Mouse (Mus musculus): Measurements from ENCODE around the gene Sfn. TPM values are rescaled to one million over a fixed set of nuclear protein-coding genes. Genes with fewer than 3 reads are reported as not detected.

Sfn gene
- total RNA-seq, 2 experiments from 2014 or later: 1.4 to 1.9 TPM

DNA sequence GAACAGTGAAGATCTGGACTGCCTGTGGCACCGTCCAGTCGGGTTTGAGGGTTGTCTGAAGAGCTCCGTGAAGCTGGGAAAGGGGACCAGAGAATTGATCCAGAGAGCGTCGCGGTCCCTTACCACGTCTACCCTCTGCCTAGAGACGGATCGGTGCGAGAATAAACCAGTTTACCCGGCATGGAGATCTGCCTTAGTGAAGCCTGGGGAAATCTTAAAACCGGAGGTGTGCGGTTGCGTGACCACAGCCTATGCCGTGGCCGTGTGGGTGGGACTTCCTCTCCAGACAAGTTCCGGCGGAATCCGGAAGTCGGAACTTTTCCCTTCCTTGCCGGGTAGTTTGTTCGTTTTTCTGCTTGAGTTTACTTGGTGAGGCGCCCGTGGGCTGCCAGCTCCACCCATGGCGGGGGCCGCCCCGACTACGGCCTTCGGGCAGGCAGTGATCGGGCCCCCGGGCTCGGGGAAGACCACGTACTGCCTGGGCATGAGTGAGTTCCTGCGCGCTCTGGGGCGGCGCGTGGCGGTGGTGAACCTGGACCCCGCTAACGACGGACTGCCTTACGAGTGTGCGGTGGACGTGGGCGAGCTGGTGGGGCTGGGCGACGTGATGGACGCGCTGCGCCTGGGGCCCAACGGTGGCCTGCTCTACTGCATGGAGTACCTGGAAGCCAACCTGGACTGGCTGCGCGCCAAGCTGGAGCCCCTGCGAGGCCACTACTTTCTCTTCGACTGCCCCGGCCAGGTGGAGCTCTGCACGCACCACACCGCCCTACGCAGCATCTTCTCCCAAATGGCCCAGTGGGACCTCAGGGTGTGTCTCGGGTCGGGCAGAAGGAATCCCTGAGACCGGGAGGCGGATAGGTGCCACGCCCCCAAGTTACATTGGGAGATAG lies 17.7 kb downstream of the Sfn start, which contains the start of gene Gpn2:
Gene Gpn2, plus strand, starts transcription at position 304 of the 893 bp plus-strand sequence.
- DNase-seq (ENCODE audit: low spot score in 2 of 2): peak; percentile 66 to 75

DNA sequence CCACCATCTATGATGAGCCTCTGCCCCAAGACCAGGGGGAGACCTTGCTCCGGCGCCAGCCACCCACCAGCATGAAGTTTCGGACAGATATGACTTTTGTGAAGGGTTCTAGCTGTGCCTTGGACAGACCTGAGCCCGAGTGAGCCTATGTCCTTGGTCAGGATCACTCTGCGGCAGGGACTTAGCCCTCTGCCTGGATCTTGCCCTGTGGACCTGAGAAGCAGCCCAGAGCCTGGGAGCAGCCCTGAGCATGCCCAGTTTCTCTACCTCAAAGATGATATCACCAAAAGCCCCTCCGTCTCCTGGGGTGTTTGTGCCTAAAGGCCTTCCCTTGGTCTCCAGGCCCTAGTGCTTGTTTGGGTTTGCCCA lies 18.3 kb downstream of the Sfn start:
- no peak for DNase-seq (ENCODE audit: low spot score in 2 of 2)

DNA sequence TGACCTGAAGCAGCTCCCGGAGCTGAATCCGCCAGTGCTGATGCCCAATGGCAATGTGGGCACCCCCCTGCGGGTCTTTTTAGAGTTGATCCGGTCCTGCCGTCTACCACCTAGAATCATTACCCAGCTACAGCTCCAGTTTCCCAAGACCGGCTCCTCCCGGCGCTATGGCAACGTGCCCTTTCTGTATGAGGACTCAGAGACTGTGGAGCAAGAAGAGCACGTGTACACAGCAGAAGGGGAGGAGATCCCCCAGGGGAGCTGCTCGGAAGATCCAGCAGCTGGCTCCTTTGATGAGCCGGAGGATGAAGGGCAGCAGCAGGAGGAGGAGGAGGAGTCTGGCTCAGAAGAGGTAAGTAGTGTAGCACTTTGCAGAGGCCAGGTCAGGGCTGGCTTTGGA lies 24.0 kb downstream of the Sfn start:
- DNase-seq (ENCODE audit: low spot score in 2 of 2): no peak

DNA sequence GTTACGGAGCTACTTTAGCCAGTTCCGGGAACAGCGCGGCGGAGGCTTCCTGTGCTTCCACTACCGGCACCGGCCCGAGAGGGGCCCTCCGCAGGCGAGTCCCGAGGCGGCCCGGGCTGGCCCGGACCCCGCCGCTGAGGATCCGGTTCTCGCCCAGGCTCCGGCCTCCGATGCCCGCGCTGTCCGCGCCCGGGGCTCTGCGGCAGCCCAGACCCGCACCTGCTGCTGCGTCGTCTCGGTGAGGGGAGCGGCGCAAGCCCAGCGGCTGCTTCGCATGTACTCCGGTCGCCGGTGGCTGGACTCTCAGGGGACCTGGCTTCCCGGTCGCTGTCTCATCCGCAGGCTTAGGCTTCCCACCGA lies 27.1 kb downstream of the Sfn start:
- no peak for DNase-seq (ENCODE audit: low spot score in 2 of 2)

DNA sequence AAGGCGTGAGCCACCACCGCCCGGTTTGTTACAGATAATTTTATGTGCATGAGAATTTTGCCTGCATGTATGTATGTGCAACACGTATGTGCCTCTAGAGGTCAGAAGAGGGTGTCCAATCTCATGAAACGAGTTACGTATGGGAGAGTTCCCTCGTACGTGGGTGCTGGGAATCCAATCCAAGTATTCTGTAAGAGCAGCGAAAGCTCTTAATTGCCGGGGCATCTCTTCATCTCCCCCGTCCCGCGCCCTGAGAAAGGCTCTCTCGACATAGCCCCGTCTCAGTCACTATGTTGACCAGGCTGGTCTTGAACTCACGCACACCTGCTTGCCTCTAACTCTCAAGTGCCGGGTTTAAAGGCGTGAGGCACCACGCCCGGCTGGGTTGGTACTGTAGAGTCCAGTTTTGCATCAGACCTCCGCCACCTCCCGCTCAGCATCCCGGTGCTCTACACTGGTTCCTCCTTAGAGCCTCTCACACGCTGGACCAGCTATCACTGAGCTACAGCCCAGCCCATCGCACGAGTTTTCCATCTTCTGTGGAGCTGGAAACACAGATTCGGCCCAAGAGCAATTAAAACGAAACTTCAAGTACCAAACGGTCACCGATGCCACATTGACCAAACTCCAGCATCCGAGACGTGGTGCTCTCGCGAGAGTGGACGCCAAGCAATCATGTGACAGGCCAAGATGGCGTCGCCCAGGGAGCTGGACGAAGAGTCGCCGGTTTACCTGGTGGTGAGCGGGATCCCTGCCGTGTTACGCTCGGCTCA lies 27.7 kb downstream of the Sfn start, which contains the start of gene Gpatch3:
Gene Gpatch3, plus strand, starts transcription at position 676 of the 773 bp plus-strand sequence.
- peak; percentile 89 to 90 for DNase-seq (ENCODE audit: low spot score in 2 of 2)

DNA sequence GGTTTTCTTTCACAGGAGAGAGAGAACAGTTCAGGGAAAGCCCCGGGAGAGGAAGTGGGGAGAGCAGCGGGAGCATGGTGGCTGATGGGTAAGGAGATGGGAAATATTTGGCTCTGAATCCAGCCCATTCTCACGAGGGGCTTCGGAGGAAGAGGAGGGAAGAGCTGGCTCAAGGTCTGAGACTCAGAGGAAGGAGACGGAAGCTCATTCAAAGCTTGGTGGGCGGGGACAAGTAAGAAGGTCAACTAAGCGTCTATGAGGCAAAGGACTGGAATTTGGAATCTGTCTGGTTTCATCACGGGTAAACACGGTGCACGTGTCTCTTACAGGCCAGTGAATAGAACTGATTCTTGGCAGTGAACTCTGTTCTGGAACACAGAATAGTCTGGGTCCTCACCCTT lies 31.9 kb downstream of the Sfn start:
- peak in 1 of 2 experiments; percentile 50 for DNase-seq (ENCODE audit: low spot score in 2 of 2)

DNA sequence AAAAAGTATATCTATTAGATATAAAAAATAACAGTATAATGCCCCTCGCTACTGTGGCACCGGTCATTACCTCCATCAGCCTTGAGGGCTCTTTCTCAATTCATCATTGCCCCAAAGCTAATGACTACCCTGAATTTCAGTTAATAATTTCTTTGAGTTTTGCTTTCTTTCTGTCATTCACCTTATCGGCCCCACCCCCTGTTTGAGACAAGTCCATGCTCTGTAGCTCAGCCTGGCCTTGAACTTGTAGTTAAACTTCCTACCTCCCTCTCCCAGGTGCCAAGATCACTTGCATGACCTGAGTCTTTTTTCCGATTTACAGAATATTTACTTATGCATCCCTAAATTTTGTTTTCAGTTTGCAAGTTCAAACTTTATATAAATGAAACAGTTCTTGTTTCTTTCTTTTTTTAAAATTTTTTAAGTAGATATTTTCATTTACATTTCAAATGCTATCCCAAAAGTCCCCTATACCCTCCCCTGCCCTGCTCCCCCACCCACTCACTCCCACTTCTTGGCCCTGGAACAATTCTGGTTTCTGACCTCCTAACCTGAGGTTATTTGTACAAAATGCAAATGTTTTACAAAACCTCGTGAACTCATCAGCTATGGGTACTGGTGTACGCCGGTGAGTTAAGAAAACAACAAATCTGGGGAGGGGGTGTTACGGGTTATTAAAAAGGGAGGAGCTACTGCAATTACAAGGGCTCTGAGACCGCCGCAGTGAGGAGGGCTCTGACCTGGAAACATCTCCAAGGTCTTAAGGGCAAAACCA lies 32.5 kb downstream of the Sfn start:
- DNase-seq (ENCODE audit: low spot score in 2 of 2): no peak

DNA sequence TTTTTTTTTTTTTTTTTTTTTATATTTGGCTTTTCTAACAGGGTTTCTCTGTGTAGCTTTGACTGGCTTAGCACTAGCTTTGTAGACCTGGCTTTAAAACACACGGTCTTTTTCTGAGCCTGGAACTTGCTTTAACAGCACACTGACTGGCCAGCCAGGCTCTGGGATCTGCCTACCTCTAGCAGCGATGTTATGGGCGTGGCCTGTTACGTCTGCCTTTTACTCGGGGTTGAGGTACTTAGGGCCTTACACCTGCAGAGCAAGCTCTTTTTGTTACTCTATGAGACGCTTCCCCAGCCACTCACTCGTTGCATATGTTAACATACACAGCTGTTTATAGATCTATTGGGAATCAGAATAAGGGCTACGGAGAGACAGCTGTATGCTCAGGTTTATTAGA lies 34.7 kb downstream of the Sfn start:
- no peak for DNase-seq (ENCODE audit: low spot score in 2 of 2)

DNA sequence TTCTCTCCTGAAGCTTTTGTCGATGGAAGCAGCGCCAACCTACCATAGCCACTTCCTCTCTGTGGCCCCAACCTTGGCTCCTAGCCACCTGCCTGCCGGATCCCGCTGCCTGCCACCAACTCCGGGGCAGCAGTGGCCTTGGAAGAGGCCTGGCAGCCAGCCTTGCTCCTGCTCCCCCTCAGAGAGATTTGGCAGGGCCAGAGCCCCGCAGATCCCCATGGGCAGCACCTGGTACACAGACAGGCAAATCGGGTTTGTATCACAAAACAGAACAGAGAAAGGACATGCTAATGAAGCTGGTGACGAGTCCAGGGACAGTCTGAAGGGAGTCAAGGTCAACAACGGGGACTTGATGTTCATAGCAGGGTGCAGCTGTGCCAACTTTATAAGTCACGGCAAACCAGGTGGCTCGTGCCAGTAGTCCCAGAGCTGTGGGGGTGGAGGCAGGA lies 38.8 kb downstream of the Sfn start:
- peak; percentile 62 to 76 for DNase-seq (ENCODE audit: low spot score in 2 of 2)

DNA sequence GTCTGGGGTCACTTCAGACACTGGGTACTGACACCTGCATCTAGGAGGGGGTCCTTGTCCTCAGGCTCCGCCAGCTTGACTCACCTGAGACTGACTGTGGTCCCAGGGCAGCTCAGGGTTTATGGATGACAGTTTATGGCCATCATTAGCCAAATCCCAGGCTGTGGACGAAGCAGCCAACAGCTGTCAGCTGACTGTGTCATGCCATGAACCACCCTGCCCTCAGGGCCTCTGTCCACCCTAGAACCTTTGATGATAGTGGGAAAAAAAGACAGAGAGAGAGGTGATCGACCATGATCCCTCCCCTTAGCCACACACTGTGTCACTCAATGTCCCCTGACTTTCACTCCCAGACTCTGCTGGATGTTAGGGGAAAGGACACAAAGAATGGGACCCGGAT lies 40.3 kb downstream of the Sfn start:
- DNase-seq (ENCODE audit: low spot score in 2 of 2): no peak

DNA sequence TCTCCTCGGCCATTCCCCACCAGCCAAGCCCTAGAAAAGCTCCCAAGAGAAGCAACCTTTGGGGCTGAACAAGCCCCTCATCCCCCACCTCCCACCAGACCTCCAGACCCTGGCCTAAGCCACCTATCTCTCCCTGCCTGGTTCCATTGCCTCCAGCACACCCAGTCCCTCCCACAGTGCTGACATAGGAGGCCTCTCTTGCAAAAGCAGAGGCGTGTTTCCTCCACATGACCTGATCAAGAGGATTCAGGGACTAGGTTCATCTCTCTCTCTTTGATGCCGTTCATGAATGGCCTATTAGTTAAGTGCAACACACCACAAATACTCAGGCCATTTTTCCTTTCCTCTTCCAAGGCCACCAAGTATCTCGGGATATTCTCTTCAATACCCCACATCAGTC lies 42.1 kb downstream of the Sfn start:
- no peak for DNase-seq (ENCODE audit: low spot score in 2 of 2)

DNA sequence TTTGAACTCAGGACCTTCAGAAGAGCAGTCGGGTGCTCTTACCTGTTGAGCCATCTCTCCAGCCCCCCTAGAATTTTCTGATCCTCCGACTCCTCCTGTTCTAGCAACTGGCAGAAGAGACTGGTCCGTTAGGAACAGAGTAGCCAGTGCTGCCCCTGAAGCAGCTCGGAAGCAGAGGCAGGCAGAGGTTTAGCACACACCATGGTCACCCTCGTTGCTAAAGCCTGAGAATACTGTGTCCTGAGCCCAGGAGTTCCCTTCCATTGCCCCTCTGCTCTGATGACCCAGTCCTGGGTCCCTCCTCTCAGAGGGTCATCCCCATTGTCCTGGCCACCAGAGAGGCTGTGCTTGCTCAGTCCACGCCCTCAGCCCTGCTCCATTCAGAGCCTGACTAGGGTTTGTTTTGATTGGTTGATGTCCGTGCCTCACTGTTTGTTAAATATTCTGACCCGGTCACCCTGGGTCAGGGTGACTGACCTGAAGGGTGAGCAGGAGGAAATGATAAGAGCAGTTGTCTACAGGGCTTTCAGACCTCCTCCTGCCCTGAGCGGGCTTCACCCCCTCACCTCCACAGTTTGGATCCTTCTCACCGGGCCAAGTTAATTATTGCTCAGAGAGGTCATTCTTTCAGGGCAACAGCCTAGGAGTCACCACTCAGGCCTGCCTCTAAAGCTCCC lies 44.8 kb downstream of the Sfn start:
- DNase-seq (ENCODE audit: low spot score in 2 of 2): no peak

DNA sequence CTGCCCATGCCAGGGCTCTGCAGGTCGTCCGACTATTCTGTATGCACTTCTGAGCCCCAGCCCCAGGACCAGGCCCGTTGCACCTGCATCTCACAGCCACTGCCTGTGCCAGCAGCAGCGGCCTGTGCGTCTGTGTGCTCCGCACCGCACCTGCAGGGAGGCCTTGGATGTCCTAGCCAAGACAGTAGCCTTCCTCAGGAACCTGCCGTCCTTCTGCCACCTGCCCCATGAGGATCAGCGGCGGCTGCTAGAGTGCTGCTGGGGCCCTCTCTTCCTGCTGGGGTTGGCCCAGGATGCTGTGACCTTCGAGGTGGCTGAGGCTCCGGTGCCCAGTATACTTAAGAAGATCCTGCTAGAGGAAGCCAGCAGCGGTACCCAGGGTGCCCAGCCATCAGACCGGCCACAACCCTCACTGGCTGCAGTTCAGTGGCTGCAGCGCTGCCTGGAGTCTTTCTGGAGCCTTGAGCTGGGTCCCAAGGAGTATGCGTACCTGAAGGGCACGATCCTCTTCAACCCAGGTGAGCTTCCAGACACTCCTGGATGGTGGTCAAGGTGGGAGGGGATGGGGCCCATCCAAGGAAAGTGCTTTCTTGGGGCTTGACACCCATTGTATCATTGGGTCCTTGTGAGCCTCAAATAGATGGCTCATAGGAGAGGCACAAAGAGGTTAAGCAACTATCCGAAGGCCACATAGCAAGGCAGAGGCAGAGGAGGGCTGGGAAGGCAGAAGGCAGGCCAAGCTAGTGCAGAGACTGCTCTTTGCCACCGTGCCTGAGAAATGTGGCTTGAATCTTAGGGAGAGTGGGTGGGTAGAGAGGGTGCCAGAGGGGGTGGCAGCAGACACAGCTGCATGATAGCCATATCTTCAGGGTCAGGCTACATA lies 48.3 kb downstream of the Sfn start:
- peak in 1 of 2 experiments; percentile 41 for DNase-seq (ENCODE audit: low spot score in 2 of 2)

DNA sequence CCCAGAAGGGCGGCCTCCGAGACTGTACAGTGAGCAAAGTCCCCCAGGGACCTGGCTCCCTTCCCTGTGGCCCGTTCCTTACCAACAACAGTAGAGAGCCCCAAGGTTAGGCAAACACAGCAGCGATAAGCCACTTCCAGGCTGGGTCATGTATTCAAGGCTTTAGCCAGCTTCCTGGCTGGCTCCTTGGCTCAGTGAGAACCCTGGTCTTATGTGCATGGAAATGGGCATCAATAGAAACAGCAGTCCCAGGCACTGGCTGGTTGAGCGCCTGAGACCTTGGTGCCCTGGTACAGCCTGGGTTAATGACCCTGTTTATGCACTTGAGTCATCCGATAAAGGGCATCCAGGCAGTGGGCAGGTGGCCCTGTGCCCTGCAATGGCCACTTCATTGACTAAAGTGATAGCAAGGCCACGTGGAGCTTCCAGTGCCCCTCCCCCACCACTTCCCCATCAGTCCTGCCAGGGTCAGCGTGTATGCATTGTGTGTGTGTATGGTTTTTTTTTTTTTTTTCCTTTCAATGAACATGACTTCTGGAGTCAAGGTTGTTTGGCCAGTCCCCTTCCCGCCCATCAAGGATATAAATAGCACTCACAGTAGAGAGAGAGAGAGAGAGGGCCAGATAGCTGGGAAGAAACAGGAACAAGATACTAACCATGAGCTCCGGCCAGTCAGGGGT lies 49.1 kb downstream of the Sfn start, which contains the start of gene Nr0b2:
Gene Nr0b2, plus strand, starts transcription at position 609 of the 680 bp plus-strand sequence.
- DNase-seq (ENCODE audit: low spot score in 2 of 2): peak; percentile 62 to 70

DNA sequence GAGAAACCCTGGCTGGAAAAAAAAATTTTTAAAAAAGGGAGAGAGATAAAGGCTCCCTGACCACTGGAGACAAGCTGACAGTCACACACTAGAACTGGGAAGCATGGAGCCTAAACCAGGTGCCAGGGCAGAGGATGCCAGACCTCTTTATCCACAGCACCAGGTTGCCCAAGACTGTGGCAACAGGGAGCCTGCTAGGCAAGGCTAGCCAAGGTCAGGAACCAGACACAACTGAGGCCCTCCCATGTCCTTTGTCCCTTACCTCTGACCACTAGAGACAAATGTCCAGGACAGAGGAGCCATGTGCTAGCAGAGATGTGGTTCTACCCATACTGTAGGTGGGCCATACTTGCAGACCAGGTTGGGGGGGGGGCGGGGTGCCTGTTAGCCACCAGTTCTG lies 49.9 kb downstream of the Sfn start:
- no peak for DNase-seq (ENCODE audit: low spot score in 2 of 2)

All from adrenal gland, adult 18-20 months (tissue).